Mouse (Mus musculus): Measurements from ENCODE around the gene Sez6l2. TPM values are rescaled to one million over a fixed set of nuclear protein-coding genes. Genes with fewer than 3 reads are reported as not detected.

Sez6l2 gene
- polyA plus RNA-seq, 1 experiment from 2014 or later, result 17.7 TPM

DNA sequence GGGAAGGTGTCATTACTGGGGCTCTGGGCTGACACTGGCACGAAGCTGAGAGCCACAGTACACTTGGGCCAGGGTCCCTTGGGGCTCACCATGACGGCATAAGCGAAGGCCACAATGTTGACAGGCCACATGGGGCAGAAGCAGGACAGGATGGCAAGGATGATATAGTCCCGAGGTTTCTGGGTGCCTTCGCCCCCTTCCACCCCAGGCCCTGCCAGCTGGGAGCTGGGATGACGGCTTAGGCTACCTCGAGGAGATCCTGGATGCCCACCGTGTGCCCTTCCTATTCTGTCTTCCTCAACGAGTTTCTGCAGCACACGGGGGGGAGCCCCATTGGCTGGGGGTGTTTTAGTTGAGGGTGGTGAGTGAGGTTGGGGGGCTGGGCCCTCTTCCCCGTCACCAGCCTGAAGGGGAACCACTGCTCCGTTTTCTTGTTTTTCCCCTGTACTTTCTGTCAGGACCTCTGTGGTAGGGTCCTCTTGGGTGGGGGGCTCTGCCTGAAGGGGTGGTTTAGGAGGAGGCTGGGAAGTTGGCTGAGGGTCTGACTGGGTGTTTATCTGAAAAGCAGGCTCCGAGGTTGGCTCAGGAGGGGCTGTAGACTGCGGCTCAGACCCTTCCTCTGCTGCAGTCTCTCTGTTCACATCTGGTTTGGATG is 69.1 kb downstream of the Sez6l2 start:
- Histone ChIP-seq H3K9ac (peak overlapping the region; percentile 69; the same call in 1 of the 2 replicates), H3K4me1 (peaks cover 84% of the 10 kb centered on the region)

DNA sequence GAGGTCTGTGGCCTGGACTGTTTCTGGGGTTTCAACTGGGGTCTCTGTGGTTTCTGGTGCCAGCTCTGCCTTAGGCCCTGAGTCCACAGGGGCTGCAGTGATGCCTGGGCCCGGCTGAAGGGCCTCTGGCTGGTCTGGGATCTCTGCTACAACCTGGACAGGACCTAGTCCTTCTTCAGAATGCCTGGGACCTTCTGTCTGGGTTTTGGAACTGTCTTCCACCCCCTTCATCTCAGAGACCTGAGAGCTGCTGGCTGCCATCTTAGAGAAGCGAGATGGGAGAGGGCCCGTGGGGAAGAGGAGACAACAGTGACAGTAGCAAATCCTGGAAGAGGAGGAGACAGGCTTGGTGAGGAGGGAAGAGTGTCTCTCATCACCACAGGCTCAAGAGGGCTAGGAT is 69.7 kb downstream of the Sez6l2 start:
- Histone ChIP-seq H3K4me2 (replicated peaks) (peak overlapping the region; percentile 98), H3K9me3 (no peaks in the 10 kb centered on the region), H3K27me3 (replicated peaks) (no peaks in the 10 kb centered on the region), H3K4me1 (peaks cover 84% of the 10 kb centered on the region), H3K36me3 (peaks cover 38% of the 10 kb centered on the region), H3K4me3 (peak overlapping the region; percentile 44), H3K27ac (no peak overlapping the region; the same call in 1 of the 2 replicates), H3K9ac (peak overlapping the region; percentile 69)
- ATAC-seq (ENCODE audit: low FRiP score, low read depth), result no peak
- WGBS, result 80% methylated on average over 3 of the region's 3 CpGs

More for the DNA sequence above, 69.1 kb downstream of the Sez6l2 start:
- no peaks in the 10 kb centered on the region for H3K27me3 ChIP-seq (replicated peaks)
- ATAC-seq (ENCODE audit: low FRiP score, low read depth), result no peak
- H3K4me3 ChIP-seq, result no peak overlapping the region
- 81% methylated on average over 14 of the region's 14 CpGs for WGBS
- H3K4me2 ChIP-seq (replicated peaks), result peak overlapping the region; percentile 98
- H3K36me3 ChIP-seq, result peaks cover 36% of the 10 kb centered on the region
- no peaks in the 10 kb centered on the region for H3K9me3 ChIP-seq
- H3K27ac ChIP-seq, result no peak overlapping the region; the same call in 1 of the 2 replicates

Other genes with a start within 250 kb of the Sez6l2 start
- gene Coro1a, start 242.8 kb upstream of the Sez6l2 start, polyA plus RNA-seq (2016; fragmentation: Nextera tagmentation; extraction: Ambion mirVana), result 70.5 and 71.5 TPM in 2 replicates
- gene Mapk3, start 191.0 kb upstream of the Sez6l2 start, polyA plus RNA-seq (2016; fragmentation: Nextera tagmentation; extraction: Ambion mirVana), result 79.0 and 79.6 TPM in 2 replicates
- gene Gdpd3, start 184.2 kb upstream of the Sez6l2 start, polyA plus RNA-seq (2016; fragmentation: Nextera tagmentation; extraction: Ambion mirVana), result 1.3 and 2.0 TPM in 2 replicates
- gene Ypel3, start 173.6 kb upstream of the Sez6l2 start, polyA plus RNA-seq (2016; fragmentation: Nextera tagmentation; extraction: Ambion mirVana), result 160 and 169 TPM in 2 replicates
- gene Tbx6, start 169.1 kb upstream of the Sez6l2 start, polyA plus RNA-seq (2016; fragmentation: Nextera tagmentation; extraction: Ambion mirVana), result 0.68 and 0.72 TPM in 2 replicates
- 293 and 310 TPM in 2 replicates for gene Ppp4c, start 158.1 kb upstream of the Sez6l2 start, polyA plus RNA-seq (2016; fragmentation: Nextera tagmentation; extraction: Ambion mirVana)
- 21.4 and 25.8 TPM in 2 replicates for gene Fam57b, start 152.9 kb upstream of the Sez6l2 start, polyA plus RNA-seq (2016; fragmentation: Nextera tagmentation; extraction: Ambion mirVana)
- not detected in 2 replicates for gene 4930451I11Rik, start 118.9 kb upstream of the Sez6l2 start, polyA plus RNA-seq (2016; fragmentation: Nextera tagmentation; extraction: Ambion mirVana)
- 6.2 and 9.1 TPM in 2 replicates for gene Doc2a, start 103.1 kb upstream of the Sez6l2 start, polyA plus RNA-seq (2016; fragmentation: Nextera tagmentation; extraction: Ambion mirVana)
- gene Hirip3, start 88.6 kb upstream of the Sez6l2 start, polyA plus RNA-seq (2016; fragmentation: Nextera tagmentation; extraction: Ambion mirVana), result 29.1 and 33.5 TPM in 2 replicates
- gene Ino80e, start 88.2 kb upstream of the Sez6l2 start, polyA plus RNA-seq (2016; fragmentation: Nextera tagmentation; extraction: Ambion mirVana), result 86.4 and 88.0 TPM in 2 replicates
- gene Taok2, start 65.9 kb upstream of the Sez6l2 start, polyA plus RNA-seq (2016; fragmentation: Nextera tagmentation; extraction: Ambion mirVana), result 57.5 and 59.1 TPM in 2 replicates
- 21.7 and 22.0 TPM in 2 replicates for gene Tmem219, start 27.6 kb upstream of the Sez6l2 start, polyA plus RNA-seq (2016; fragmentation: Nextera tagmentation; extraction: Ambion mirVana)
- gene Kctd13, start 21.7 kb upstream of the Sez6l2 start, polyA plus RNA-seq (2016; fragmentation: Nextera tagmentation; extraction: Ambion mirVana), result 62.1 and 62.8 TPM in 2 replicates
- 2.5 and 2.8 TPM in 2 replicates for gene Asphd1, start 981 bp upstream of the Sez6l2 start, polyA plus RNA-seq (2016; fragmentation: Nextera tagmentation; extraction: Ambion mirVana)
- 101 and 103 TPM in 2 replicates for gene Cdipt, start 25.4 kb downstream of the Sez6l2 start, polyA plus RNA-seq (2016; fragmentation: Nextera tagmentation; extraction: Ambion mirVana)
- gene Cdiptos, start 25.5 kb downstream of the Sez6l2 start, polyA plus RNA-seq (2016; fragmentation: Nextera tagmentation; extraction: Ambion mirVana), result 1.1 and 1.4 TPM in 2 replicates
- gene Mvp, start 64.1 kb downstream of the Sez6l2 start, polyA plus RNA-seq (2016; fragmentation: Nextera tagmentation; extraction: Ambion mirVana), result 5.9 and 6.6 TPM in 2 replicates
- gene Pagr1b, start 65.9 kb downstream of the Sez6l2 start, polyA plus RNA-seq (2016; fragmentation: Nextera tagmentation; extraction: Ambion mirVana), result not detected in 2 replicates
- 63.1 and 80.4 TPM in 2 replicates for gene Pagr1a, start 66.8 kb downstream of the Sez6l2 start, polyA plus RNA-seq (2016; fragmentation: Nextera tagmentation; extraction: Ambion mirVana)
- 46.4 and 66.2 TPM in 2 replicates for gene Gm42742, start 70.5 kb downstream of the Sez6l2 start, polyA plus RNA-seq (2016; fragmentation: Nextera tagmentation; extraction: Ambion mirVana)
- 5.3 and 6.2 TPM in 2 replicates for gene Prrt2, start 70.6 kb downstream of the Sez6l2 start, polyA plus RNA-seq (2016; fragmentation: Nextera tagmentation; extraction: Ambion mirVana)
- gene Maz, start 76.5 kb downstream of the Sez6l2 start, polyA plus RNA-seq (2016; fragmentation: Nextera tagmentation; extraction: Ambion mirVana), result 134 TPM in 2 replicates
- gene Kif22, start 91.9 kb downstream of the Sez6l2 start, polyA plus RNA-seq (2016; fragmentation: Nextera tagmentation; extraction: Ambion mirVana), result 90.8 and 93.0 TPM in 2 replicates
- not detected in 2 replicates for gene Zg16, start 136.8 kb downstream of the Sez6l2 start, polyA plus RNA-seq (2016; fragmentation: Nextera tagmentation; extraction: Ambion mirVana)
- 0.88 and 1.2 TPM in 2 replicates for gene AI467606, start 140.8 kb downstream of the Sez6l2 start, polyA plus RNA-seq (2016; fragmentation: Nextera tagmentation; extraction: Ambion mirVana)
- 1.2 and 2.1 TPM in 2 replicates for gene Qprt, start 171.7 kb downstream of the Sez6l2 start, polyA plus RNA-seq (2016; fragmentation: Nextera tagmentation; extraction: Ambion mirVana)
- 0.15 and 0.34 TPM in 2 replicates for gene Spn, start 187.3 kb downstream of the Sez6l2 start, polyA plus RNA-seq (2016; fragmentation: Nextera tagmentation; extraction: Ambion mirVana)
- gene Cd2bp2, start 245.5 kb downstream of the Sez6l2 start, polyA plus RNA-seq (2016; fragmentation: Nextera tagmentation; extraction: Ambion mirVana), result 86.4 and 97.3 TPM in 2 replicates

Data from neural tube, embryonic 12.5 days (tissue).